Mouse (Mus musculus) heart, postnatal 0 days (tissue): ENCODE measurements around the gene Gltp.

Source experiments
- CTCF ChIP-seq: IDR thresholded peaks from 2 replicates; pipeline ENCODE4 v1.5.1; 2016; ENCODE audit warnings: antibody characterized with exemption, control low read depth, low read depth
- EP300 ChIP-seq: IDR thresholded peaks from 2 replicates; pipeline ENCODE4 v1.6.1; 2016; ENCODE audit warnings: antibody characterized with exemption, low read depth

GRCm38 (mm10) chr5:114722846-114723245 lies 32.1 kb upstream of the Gltp start:
- TF ChIP-seq CTCF, result no peak
- no peak for TF ChIP-seq EP300
